Mouse (Mus musculus): ENCODE data around the gene Kdm6b.

DNA sequence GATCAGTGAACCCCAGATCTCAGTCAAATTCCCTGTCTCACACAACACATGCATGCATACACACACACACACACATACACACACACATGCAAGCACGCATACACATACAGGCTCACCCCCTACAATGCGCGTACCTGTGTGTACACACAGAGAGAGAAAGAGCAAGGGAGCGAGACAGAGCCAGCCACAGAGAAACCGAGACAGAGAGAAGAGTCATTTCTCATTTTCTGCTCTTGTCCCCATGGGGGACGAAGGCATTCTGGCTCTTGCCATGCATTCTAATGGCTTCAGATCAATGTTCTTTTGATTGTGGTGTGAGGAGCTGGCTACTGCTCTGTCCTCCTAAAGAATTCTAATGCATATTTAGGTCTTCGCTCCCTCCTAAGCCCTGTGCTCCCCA lies 33.8 kb upstream of the Kdm6b start:
- TF ChIP-seq CTCF (IDR thresholded peaks at IDR 0.05; ENCODE audit: low read depth), result no peak
- no peak for TF ChIP-seq EP300 (optimal IDR thresholded peaks at IDR 0.05)
